Mouse (Mus musculus): ENCODE measurements around the gene Aqp3. TPM values are rescaled to one million over a fixed set of nuclear protein-coding genes. Genes with fewer than 3 reads are reported as not detected.
A peak's percentile ranks its signal among the peaks of the same experiment; 100 is the strongest.

Aqp3 gene
- polyA plus RNA-seq, 1 experiment = 6.7 TPM

- TF ChIP-seq CTCF (IDR thresholded peaks at IDR 0.05; ENCODE audit: control insufficient read depth, insufficient read depth, insufficient replicate concordance, low read depth, low read length) (no peak), POLR2A (IDR thresholded peaks at IDR 0.05; ENCODE audit: control insufficient read depth, low read depth, low read length) (peak; percentile 77)
- H3K4me3 ChIP-seq (ENCODE audit: control insufficient read depth, low read depth, low read length) = peak overlapping the region; percentile 100
- no peaks in the 10 kb centered on the region for H3K27me3 ChIP-seq (ENCODE audit: control insufficient read depth, insufficient read depth, low read length)
- H3K27ac ChIP-seq (ENCODE audit: control insufficient read depth, insufficient read depth, low read depth, low read length) = peak overlapping the region; percentile 97
- H3K36me3 ChIP-seq (ENCODE audit: control insufficient read depth, insufficient read depth, low read length) = no peaks in the 10 kb centered on the region
- H3K4me1 ChIP-seq (ENCODE audit: control insufficient read depth, insufficient read depth, low read length) = peaks cover 8% of the 10 kb centered on the region
Observed at GRCm38 (mm10) chr4:41134935-41135710, 37.1 kb upstream of the Aqp3 start.

- TF ChIP-seq POLR2A (IDR thresholded peaks at IDR 0.05; ENCODE audit: control insufficient read depth, low read depth, low read length) = no peak
- no peak for TF ChIP-seq CTCF (IDR thresholded peaks at IDR 0.05; ENCODE audit: control insufficient read depth, insufficient read depth, insufficient replicate concordance, low read depth, low read length)
- no peak overlapping the region for H3K27ac ChIP-seq (ENCODE audit: control insufficient read depth, insufficient read depth, low read depth, low read length)
- H3K27me3 ChIP-seq (ENCODE audit: control insufficient read depth, insufficient read depth, low read length) = no peaks in the 10 kb centered on the region
- H3K36me3 ChIP-seq (ENCODE audit: control insufficient read depth, insufficient read depth, low read length) = no peaks in the 10 kb centered on the region
- H3K4me1 ChIP-seq (ENCODE audit: control insufficient read depth, insufficient read depth, low read length) = peaks cover 8% of the 10 kb centered on the region
- H3K4me3 ChIP-seq (ENCODE audit: control insufficient read depth, low read depth, low read length) = peak overlapping the region; percentile 54
Observed at GRCm38 (mm10) chr4:41133529-41134291, 35.7 kb upstream of the Aqp3 start.

GRCm38 (mm10) chr4:41132471-41132870 lies 34.5 kb upstream of the Aqp3 start:
- Histone ChIP-seq H3K27me3 (ENCODE audit: control insufficient read depth, insufficient read depth, low read length) (no peaks in the 10 kb centered on the region), H3K27ac (ENCODE audit: control insufficient read depth, insufficient read depth, low read depth, low read length) (no peak overlapping the region), H3K36me3 (ENCODE audit: control insufficient read depth, insufficient read depth, low read length) (no peaks in the 10 kb centered on the region), H3K4me3 (ENCODE audit: control insufficient read depth, low read depth, low read length) (no peak overlapping the region), H3K4me1 (ENCODE audit: control insufficient read depth, insufficient read depth, low read length) (peaks cover 8% of the 10 kb centered on the region)
- TF ChIP-seq POLR2A (IDR thresholded peaks at IDR 0.05; ENCODE audit: control insufficient read depth, low read depth, low read length) (no peak), CTCF (IDR thresholded peaks at IDR 0.05; ENCODE audit: control insufficient read depth, insufficient read depth, insufficient replicate concordance, low read depth, low read length) (no peak)

- H3K27me3 ChIP-seq (ENCODE audit: control insufficient read depth, insufficient read depth, low read length) = no peaks in the 10 kb centered on the region
- H3K4me3 ChIP-seq (ENCODE audit: control insufficient read depth, low read depth, low read length) = no peak overlapping the region
- no peaks in the 10 kb centered on the region for H3K36me3 ChIP-seq (ENCODE audit: control insufficient read depth, insufficient read depth, low read length)
- no peak overlapping the region for H3K27ac ChIP-seq (ENCODE audit: control insufficient read depth, insufficient read depth, low read depth, low read length)
- H3K4me1 ChIP-seq (ENCODE audit: control insufficient read depth, insufficient read depth, low read length) = peaks cover 1% of the 10 kb centered on the region
- no peak for TF ChIP-seq POLR2A (IDR thresholded peaks at IDR 0.05; ENCODE audit: control insufficient read depth, low read depth, low read length)
- TF ChIP-seq CTCF (IDR thresholded peaks at IDR 0.05; ENCODE audit: control insufficient read depth, insufficient read depth, insufficient replicate concordance, low read depth, low read length) = no peak
Observed at GRCm38 (mm10) chr4:41129836-41130235, 31.9 kb upstream of the Aqp3 start.

- H3K27ac ChIP-seq (ENCODE audit: control insufficient read depth, insufficient read depth, low read depth, low read length) = no peak overlapping the region
- no peaks in the 10 kb centered on the region; the same call in 1 of the 2 replicates for H3K4me1 ChIP-seq (ENCODE audit: control insufficient read depth, insufficient read depth, low read length)
- no peaks in the 10 kb centered on the region for H3K27me3 ChIP-seq (ENCODE audit: control insufficient read depth, insufficient read depth, low read length)
- TF ChIP-seq POLR2A (IDR thresholded peaks at IDR 0.05; ENCODE audit: control insufficient read depth, low read depth, low read length) (no peak), CTCF (IDR thresholded peaks at IDR 0.05; ENCODE audit: control insufficient read depth, insufficient read depth, insufficient replicate concordance, low read depth, low read length) (peak; percentile 38; the same call in 1 of the 2 replicates)
- H3K4me3 ChIP-seq (ENCODE audit: control insufficient read depth, low read depth, low read length) = no peak overlapping the region
- no peaks in the 10 kb centered on the region for H3K36me3 ChIP-seq (ENCODE audit: control insufficient read depth, insufficient read depth, low read length)
Observed at GRCm38 (mm10) chr4:41129406-41129805, 31.4 kb upstream of the Aqp3 start.

GRCm38 (mm10) chr4:41124180-41124951 lies 26.4 kb upstream of the Aqp3 start, which contains the start of gene Nol6:
Nol6 (minus strand) TSS chr4:41124455.
- Histone ChIP-seq H3K4me3 (ENCODE audit: control insufficient read depth, low read depth, low read length) (peak within 1 kb of the TSS; percentile 94), H3K27ac (ENCODE audit: control insufficient read depth, insufficient read depth, low read depth, low read length) (peak within 1 kb of the TSS; percentile 73), H3K27me3 (ENCODE audit: control insufficient read depth, insufficient read depth, low read length) (no peaks in the 10 kb centered on the region), H3K4me1 (ENCODE audit: control insufficient read depth, insufficient read depth, low read length) (peaks cover 2% of the 10 kb centered on the region; the same call in 1 of the 2 replicates), H3K36me3 (ENCODE audit: control insufficient read depth, insufficient read depth, low read length) (no peaks in the 10 kb centered on the region)
- TF ChIP-seq CTCF (IDR thresholded peaks at IDR 0.05; ENCODE audit: control insufficient read depth, insufficient read depth, insufficient replicate concordance, low read depth, low read length) (no peak), POLR2A (IDR thresholded peaks at IDR 0.05; ENCODE audit: control insufficient read depth, low read depth, low read length) (peak; percentile 54; the same call in 1 of the 2 replicates)
